Mouse (Mus musculus) midbrain, embryonic 13.5 days (tissue): Measurements from ENCODE around the gene Crybb2. TPM values are rescaled to one million over a fixed set of nuclear protein-coding genes. Genes with fewer than 3 reads are reported as not detected.
"Not testable (repeated sequence)": the region's sequence is repeated elsewhere in the genome, so short reads cannot be mapped to it uniquely, and the experiment has no call there.

Source experiments
- ATAC-seq: fragments of 200-750 bp; cut with Nextera tagmentation; 2 replicates; pipeline ENCODE4 v1.8.0; 2017; ENCODE audit warnings: mild to moderate bottlenecking, moderate TSS enrichment, moderate library complexity
- H3K27ac ChIP-seq: fragments of 300-500 bp; sonication (generic); 2 replicates; pipeline ENCODE4 v1.5.1; 2015; ENCODE audit warnings: inconsistent platforms, mild to moderate bottlenecking, moderate library complexity
- H3K27me3 ChIP-seq: fragments of 300-500 bp; sonication (generic); 2 replicates; pipeline ENCODE4 v1.6.1; 2015; ENCODE audit warnings: mild to moderate bottlenecking, inconsistent platforms
- H3K36me3 ChIP-seq: fragments of 300-500 bp; sonication (generic); 2 replicates; pipeline ENCODE4 v1.6.1; 2015; ENCODE audit warnings: mild to moderate bottlenecking, inconsistent platforms
- H3K4me1 ChIP-seq: fragments of 300-500 bp; sonication (generic); replicated peaks from 2 replicates; pipeline ENCODE4 v1.6.1; 2015; ENCODE audit warnings: inconsistent platforms
- H3K4me2 ChIP-seq: fragments of 300-500 bp; sonication (generic); replicated peaks from 2 replicates; pipeline ENCODE4 v1.6.1; 2015; ENCODE audit warnings: moderate library complexity, mild to moderate bottlenecking, inconsistent platforms
- H3K4me3 ChIP-seq: fragments of 300-500 bp; sonication (generic); replicated peaks from 2 replicates; pipeline ENCODE4 v1.5.1; 2015; ENCODE audit warnings: mild to moderate bottlenecking, inconsistent platforms
- H3K9ac ChIP-seq: fragments of 300-500 bp; sonication (generic); replicated peaks from 2 replicates; pipeline ENCODE4 v1.6.1; 2015; ENCODE audit warnings: mild to moderate bottlenecking, inconsistent platforms
- H3K9me3 ChIP-seq: fragments of 300-500 bp; sonication (generic); 2 replicates; pipeline ENCODE4 v1.6.1; 2016; ENCODE audit warnings: mild to moderate bottlenecking, inconsistent platforms
- WGBS: fragments of 180-500 bp; shearing (Covaris S2); methylation state at CpG from one replicate; pipeline ENCODE4 v1.1.7; 2015; 5-methylcytosine and 5-hydroxymethylcytosine counted together
- polyA plus RNA-seq: library from polyadenylated mRNA; unstranded; fragments of >200 nt; fragmentation: Nextera tagmentation; extraction: Ambion mirVana; gene quantifications from 2 replicates; pipeline ENCODE4 v1.2.1, GENCODE M21; 2015

Crybb2 gene
- not detected in 2 replicates for polyA plus RNA-seq

DNA sequence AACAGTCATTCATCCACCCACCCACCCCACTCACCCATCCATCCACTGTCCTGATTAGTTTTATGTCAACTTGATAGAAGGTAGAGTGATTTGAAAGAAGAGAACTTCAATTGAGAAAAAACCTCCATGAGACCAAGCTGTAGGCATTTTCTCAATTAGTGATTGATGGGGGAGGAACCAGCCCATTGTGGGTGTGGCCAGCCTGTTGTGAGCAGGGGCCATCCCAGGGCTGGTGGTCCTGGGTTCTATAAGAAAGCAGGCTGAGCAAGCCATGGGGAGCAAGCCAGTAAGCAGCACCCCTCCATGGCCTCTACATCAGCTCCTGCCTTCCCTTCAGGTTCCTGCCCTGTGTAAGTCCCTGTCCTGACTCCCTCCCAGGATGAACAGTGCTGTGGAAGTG is at the start of gene Crybb2:
Gene Crybb2, minus strand, starts transcription at position 101 of the 400 bp plus-strand sequence.
- H3K27ac ChIP-seq, result no peak within 1 kb of the TSS
- no peak within 1 kb of the TSS for H3K4me3 ChIP-seq
- no peak within 1 kb of the TSS for H3K4me2 ChIP-seq
- H3K9ac ChIP-seq, result no peak within 1 kb of the TSS
- H3K9me3 ChIP-seq, result no peaks in the 10 kb centered on the region
- no peaks in the 10 kb centered on the region for H3K27me3 ChIP-seq
- no peak for ATAC-seq
- no peaks in the 10 kb centered on the region for H3K36me3 ChIP-seq
- no peaks in the 10 kb centered on the region for H3K4me1 ChIP-seq

DNA sequence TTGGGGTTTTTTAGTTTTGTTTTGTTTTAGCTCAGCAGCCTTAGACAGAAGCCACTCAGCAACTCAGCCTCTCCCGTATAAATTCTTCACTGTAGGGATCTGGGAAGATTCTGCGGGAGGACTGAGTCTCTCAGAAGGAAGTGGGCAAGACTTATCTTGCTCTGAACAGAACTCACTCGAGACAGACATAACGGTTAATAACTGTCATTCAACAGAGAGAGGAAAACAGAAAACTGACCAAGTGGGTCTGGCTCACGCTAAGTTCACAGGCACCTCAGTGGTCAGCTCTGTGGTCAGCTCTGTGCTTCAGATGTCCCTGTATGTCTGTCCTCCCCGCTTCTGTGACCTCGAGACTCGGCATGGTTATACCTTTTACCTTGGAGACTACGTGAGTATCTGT is 49.4 kb upstream of the Crybb2 start:
- no peak overlapping the region for H3K27ac ChIP-seq
- no peaks in the 10 kb centered on the region for H3K9me3 ChIP-seq
- no peaks in the 10 kb centered on the region for H3K27me3 ChIP-seq
- H3K4me2 ChIP-seq, result no peak overlapping the region
- peaks cover 33% of the 10 kb centered on the region for H3K4me1 ChIP-seq
- H3K4me3 ChIP-seq, result no peak overlapping the region
- no peak for ATAC-seq
- H3K9ac ChIP-seq, result 0 out of 2 replicates have a peak overlapping the region, but pooled peaks have one; percentile 11
- WGBS, result 86% methylated on average over 9 of the region's 9 CpGs
- no peaks in the 10 kb centered on the region for H3K36me3 ChIP-seq

DNA sequence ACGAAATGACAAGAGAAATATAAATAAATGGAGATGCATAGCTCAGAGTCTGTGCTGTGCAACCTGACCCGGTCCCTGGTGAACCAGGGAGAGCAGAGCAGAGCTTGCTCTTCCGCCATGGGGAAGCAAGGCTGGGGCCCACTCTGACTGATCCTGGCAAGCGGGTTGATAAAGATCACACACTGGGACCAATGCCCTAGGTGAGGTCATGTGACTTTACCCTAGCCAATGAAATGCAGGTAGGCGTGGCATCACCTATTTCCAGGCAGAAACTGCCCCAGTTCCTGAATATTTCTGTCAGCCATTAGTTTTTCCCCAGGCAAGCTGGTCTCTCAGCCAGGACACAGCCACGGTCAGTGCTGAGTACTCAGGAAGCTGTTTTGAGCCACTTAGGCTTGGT is 48.8 kb upstream of the Crybb2 start:
- WGBS, result 52% methylated on average over 6 of the region's 6 CpGs

DNA sequence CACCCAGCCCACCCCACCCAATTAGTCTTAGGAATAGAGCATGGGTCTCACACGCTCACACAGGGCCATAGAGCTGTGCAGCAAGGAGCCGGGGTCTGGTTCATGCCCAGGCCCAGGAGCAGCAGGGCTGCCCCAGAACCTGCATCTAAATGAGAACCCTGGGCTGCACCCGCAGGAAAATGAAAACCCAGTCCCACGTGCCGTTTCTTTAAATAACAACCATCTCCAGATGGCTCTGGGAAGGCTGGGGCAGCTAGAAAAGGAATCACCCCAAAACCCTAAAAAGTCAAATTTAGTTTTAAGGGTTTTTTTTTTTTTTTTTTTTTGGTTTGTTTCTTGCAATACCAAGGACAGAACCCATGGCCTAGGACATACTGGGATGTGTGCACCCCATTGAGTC is 47.4 kb upstream of the Crybb2 start:
- no peak overlapping the region for H3K9ac ChIP-seq
- 66% methylated on average over 5 of the region's 5 CpGs for WGBS
- ATAC-seq, result no peak

More for the DNA sequence above, 48.8 kb upstream of the Crybb2 start:
- no peak for ATAC-seq
- H3K4me2 ChIP-seq, result no peak overlapping the region
- H3K9me3 ChIP-seq, result no peaks in the 10 kb centered on the region
- no peak overlapping the region for H3K4me3 ChIP-seq
- H3K9ac ChIP-seq, result no peak overlapping the region
- H3K27ac ChIP-seq, result no peak overlapping the region
- no peaks in the 10 kb centered on the region for H3K27me3 ChIP-seq
- H3K4me1 ChIP-seq, result peaks cover 38% of the 10 kb centered on the region
- H3K36me3 ChIP-seq, result no peaks in the 10 kb centered on the region

DNA sequence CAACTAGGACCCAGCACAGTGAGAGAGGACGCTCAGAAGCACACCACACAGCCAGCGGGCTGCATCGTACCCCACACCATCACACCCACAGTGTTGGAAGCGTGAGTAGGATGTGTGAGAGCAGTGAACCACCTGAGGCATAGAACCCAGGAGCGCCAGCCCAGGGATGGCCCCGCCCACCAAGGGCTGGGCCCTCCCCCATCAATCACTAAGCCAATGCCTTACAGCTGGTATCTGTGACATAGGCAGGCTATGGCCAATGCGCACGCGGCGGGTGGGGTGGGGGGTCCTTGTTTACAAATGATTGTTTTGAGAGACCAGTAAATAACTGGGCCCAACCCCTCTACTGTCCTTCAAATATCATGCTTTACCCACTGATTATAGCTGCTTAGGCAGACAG is 46.0 kb upstream of the Crybb2 start:
- no peak overlapping the region for H3K9ac ChIP-seq
- no peak overlapping the region for H3K27ac ChIP-seq
- no peak overlapping the region for H3K4me2 ChIP-seq
- no peaks in the 10 kb centered on the region for H3K9me3 ChIP-seq
- ATAC-seq, result no peak
- no peaks in the 10 kb centered on the region for H3K27me3 ChIP-seq
- H3K36me3 ChIP-seq, result no peaks in the 10 kb centered on the region
- H3K4me3 ChIP-seq, result no peak overlapping the region
- 65% methylated on average over 10 of the region's 10 CpGs for WGBS
- H3K4me1 ChIP-seq, result peaks cover 27% of the 10 kb centered on the region

More for the DNA sequence above, 47.4 kb upstream of the Crybb2 start:
- H3K9me3 ChIP-seq, result no peaks in the 10 kb centered on the region
- H3K36me3 ChIP-seq, result no peaks in the 10 kb centered on the region
- peaks cover 35% of the 10 kb centered on the region for H3K4me1 ChIP-seq
- no peaks in the 10 kb centered on the region for H3K27me3 ChIP-seq
- no peak overlapping the region for H3K4me3 ChIP-seq
- H3K27ac ChIP-seq, result no peak overlapping the region
- no peak overlapping the region for H3K4me2 ChIP-seq

DNA sequence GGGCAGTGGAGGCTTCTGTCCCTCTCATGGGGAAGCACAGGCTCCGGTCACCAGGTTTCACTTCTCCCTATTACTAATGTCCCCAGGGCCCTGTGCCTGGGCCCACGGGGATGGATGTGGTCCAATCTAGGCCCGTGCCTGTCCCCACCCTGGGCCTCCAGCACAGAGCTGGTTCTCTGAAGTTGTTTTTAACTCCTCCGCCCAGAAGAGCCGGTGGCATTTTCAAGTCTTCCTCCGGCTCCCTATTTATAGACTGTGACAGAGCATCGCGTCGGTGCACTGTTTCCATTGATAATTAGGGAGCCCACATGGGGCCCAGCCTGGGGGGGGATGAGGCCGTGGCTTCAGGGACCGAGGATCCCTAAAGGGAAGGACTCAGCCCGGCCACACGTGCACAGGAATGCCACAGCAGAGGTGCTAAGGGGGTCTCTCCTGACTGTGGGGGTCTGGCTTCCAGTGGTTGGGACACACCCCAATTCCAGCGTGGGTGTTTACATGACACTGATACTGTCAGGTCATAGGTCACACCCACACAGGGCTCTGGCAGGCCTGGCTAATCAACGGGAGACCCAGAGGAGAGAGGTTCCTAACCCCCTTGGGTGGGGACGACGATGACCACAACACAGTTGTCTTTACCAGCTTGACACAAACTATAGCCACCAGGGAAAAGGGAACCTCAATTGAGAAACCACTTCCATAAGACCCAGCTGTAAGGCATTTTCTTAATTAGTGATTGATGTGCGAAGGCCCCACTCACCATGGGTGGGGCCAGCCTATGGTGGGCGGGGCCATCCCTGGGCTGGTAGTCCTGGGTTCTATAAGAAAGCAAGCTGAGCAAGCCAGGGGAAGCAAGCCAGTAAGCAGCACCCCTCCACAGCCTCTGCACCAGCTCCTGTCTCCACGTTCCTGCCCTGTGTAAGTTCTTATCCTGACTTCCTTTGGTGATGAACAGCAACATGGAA is 44.6 kb upstream of the Crybb2 start:
- Histone ChIP-seq H3K4me3 (no peak overlapping the region), H3K4me1 (peaks cover 22% of the 10 kb centered on the region), H3K27me3 (no peaks in the 10 kb centered on the region), H3K27ac (no peak overlapping the region), H3K4me2 (no peak overlapping the region), H3K36me3 (no peaks in the 10 kb centered on the region), H3K9ac (no peak overlapping the region), H3K9me3 (no peaks in the 10 kb centered on the region)
- ATAC-seq, result no peak
- WGBS, result 62% methylated on average over 20 of the region's 20 CpGs

DNA sequence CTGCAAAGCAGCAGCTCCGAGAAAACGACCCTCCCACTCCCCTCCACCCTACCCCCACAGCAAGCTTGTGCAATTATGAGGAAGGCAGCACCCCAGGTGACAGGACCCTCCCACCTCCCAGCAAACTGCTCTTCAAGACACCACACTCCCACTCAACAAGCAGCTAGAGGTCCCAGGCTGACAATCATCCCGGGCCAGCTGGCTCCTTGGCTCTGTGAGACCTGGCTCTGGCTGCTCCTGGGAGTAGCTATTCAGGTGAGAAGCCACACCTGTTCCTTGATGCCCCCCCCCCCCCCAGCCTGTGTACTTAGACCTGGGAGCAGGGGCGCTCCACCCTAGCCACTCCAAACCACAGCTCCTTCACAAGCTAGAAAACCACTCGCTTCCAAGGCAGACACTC is 43.2 kb upstream of the Crybb2 start:
- WGBS, result 51% methylated on average over 5 of the region's 5 CpGs
- Histone ChIP-seq H3K9ac (no peak overlapping the region), H3K36me3 (no peaks in the 10 kb centered on the region), H3K4me2 (no peak overlapping the region), H3K9me3 (no peaks in the 10 kb centered on the region), H3K27me3 (no peaks in the 10 kb centered on the region), H3K4me3 (no peak overlapping the region), H3K4me1 (peaks cover 24% of the 10 kb centered on the region), H3K27ac (no peak overlapping the region)
- ATAC-seq, result no peak

DNA sequence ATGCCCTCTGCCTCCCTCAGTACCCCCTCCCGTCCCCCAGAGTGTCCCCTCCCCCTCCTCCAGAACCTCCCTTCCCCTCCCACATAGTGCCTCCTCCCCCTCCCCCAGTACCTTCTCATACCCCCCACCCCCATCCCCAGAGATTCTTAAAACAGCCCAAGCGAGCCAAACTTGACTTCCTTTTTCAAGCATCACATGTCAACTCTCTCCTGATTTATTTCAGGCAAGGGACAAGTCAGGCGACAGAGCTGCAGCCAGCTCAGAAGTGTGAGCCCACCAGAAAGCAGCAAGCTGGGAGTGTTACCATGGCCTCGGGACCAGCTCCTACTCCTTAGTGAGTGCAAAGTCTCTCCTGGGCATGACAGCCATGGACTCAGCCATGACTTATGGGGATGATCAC is 41.4 kb upstream of the Crybb2 start:
- H3K9ac ChIP-seq, result no peak overlapping the region
- ATAC-seq, result no peak
- H3K9me3 ChIP-seq, result no peaks in the 10 kb centered on the region
- H3K27ac ChIP-seq, result no peak overlapping the region
- no peaks in the 10 kb centered on the region for H3K36me3 ChIP-seq
- H3K4me2 ChIP-seq, result no peak overlapping the region
- H3K27me3 ChIP-seq, result no peaks in the 10 kb centered on the region
- H3K4me1 ChIP-seq, result peaks cover 21% of the 10 kb centered on the region
- 22% methylated on average over 4 of the region's 4 CpGs for WGBS
- no peak overlapping the region for H3K4me3 ChIP-seq

DNA sequence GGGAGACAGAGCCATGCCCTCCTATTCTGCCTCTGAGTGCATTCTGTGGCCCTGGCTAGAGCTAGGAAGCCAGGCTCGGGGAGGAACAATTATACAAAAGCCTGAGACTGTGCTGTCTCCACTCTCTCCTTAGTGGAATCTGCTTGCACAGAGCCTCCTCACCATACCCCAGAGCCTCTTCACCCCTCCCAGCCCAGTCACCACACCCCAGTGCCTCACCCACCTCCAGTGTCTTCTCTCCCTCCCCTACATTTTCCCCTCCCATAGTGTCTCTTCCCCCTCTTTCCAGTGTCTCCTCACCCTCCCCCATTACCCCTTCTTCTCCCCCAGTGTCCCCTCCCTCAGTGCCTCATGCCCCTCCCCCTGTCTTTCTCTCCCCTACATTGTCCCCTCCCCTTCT is 41.0 kb upstream of the Crybb2 start:
- 0 out of 2 replicates have a peak, but pooled peaks have one; percentile 32 for ATAC-seq
- no peak overlapping the region for H3K4me3 ChIP-seq
- H3K9me3 ChIP-seq, result no peaks in the 10 kb centered on the region
- H3K36me3 ChIP-seq, result no peaks in the 10 kb centered on the region
- peak overlapping the region; percentile 56 for H3K27ac ChIP-seq
- peaks cover 21% of the 10 kb centered on the region for H3K4me1 ChIP-seq
- H3K9ac ChIP-seq, result peak overlapping the region; percentile 48; the same call in 1 of the 2 replicates
- H3K4me2 ChIP-seq, result no peak overlapping the region
- WGBS, result 0% methylated on average over 1 of the region's 1 CpGs
- no peaks in the 10 kb centered on the region for H3K27me3 ChIP-seq

DNA sequence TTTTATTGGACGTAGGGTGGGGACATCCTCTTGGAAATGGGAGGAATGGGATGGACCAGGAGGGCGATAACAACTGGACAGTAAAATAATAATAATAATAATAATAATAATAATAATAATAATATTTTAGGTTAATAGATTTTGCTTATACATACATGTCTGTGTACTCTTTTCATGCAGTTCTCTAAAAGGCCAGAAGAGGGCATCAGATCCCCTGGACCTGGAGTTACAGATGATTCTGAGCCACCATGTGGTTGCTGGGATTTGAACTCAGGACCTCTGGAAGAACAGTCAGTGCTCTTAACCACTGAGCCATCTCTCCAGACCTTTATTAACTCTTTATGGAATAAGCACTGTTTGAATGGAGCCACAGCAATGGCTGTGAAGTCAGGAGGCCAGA is 39.7 kb upstream of the Crybb2 start:
- not testable (repeated sequence) for H3K27ac ChIP-seq, H3K27me3 ChIP-seq, H3K4me2 ChIP-seq, H3K4me3 ChIP-seq, H3K9ac ChIP-seq, ATAC-seq, H3K9me3 ChIP-seq, H3K36me3 ChIP-seq
- WGBS, result 93% methylated on average over 2 of the region's 2 CpGs
- peaks cover 21% of the 10 kb centered on the region for H3K4me1 ChIP-seq

DNA sequence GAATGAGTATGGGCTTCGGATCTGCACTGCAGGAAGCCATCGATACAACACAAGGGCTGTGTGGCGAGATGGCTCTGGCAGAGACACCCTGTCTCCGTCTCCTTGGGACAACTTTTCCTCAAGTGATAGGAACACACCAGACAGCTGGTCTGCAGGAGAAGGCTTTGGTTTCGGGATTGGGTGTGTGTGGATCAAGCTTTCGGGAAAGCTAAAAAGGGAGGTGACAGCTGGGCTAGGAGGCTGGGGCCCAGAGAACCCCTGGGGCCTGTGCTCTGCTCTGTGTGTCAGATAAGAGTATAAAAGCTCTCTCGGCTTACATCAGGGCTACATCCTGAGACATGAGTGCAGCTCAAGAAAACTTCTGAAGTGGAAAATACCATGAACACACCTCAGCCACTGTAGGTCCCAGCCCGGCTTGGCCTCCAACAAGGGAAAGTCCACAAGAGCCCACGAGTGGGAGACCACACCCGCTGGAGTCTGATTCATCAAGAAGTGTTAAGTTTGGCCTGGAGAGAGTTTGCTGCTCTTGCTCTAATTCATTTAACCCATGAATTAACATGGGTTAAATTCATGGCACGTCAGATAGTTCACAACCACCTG is 38.3 kb upstream of the Crybb2 start:
- WGBS, result 78% methylated on average over 11 of the region's 11 CpGs
- no peak for ATAC-seq

DNA sequence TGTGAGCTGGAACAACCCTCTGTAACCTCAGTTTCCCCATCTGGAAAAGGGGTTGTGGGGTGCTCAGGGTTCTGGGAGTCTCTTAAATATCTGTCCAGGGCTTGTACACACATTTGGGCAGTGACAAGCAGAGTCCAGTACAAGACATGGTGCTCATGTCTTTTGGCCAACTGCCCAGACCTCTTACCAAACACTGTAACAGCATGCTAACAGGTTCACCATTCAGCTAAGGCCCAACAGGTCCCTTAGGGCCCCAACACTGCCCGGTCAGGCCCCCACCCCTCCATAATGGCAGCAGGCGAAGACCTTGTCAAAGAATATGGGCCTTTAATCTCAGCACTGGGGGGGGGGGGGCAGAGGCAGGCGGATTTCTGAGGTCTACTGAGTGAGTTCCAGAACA is 37.8 kb upstream of the Crybb2 start:
- no peaks in the 10 kb centered on the region for H3K36me3 ChIP-seq
- 63% methylated on average over 3 of the region's 3 CpGs for WGBS
- H3K4me3 ChIP-seq, result no peak overlapping the region
- ATAC-seq, result no peak
- H3K9ac ChIP-seq, result no peak overlapping the region
- no peak overlapping the region for H3K27ac ChIP-seq
- H3K4me2 ChIP-seq, result no peak overlapping the region
- H3K4me1 ChIP-seq, result peaks cover 19% of the 10 kb centered on the region
- H3K27me3 ChIP-seq, result no peaks in the 10 kb centered on the region
- H3K9me3 ChIP-seq, result no peaks in the 10 kb centered on the region

More for the DNA sequence above, 38.3 kb upstream of the Crybb2 start:
- H3K4me2 ChIP-seq, result no peak overlapping the region
- no peak overlapping the region for H3K9ac ChIP-seq
- no peaks in the 10 kb centered on the region for H3K9me3 ChIP-seq
- H3K27me3 ChIP-seq, result no peaks in the 10 kb centered on the region
- no peak overlapping the region for H3K4me3 ChIP-seq
- H3K4me1 ChIP-seq, result peaks cover 14% of the 10 kb centered on the region
- H3K27ac ChIP-seq, result no peak overlapping the region; the same call in 1 of the 2 replicates
- H3K36me3 ChIP-seq, result no peaks in the 10 kb centered on the region
